Mouse (Mus musculus) stomach, postnatal 0 days (tissue): ENCODE measurements at regions not wholly inside any gene's neighbourhood (a gene's known extent, or its start where the extent isn't known, plus 50 kb on each side); places are given as distances from the start of the nearest gene placed in this dataset.

ENCODE experiments used
- CTCF ChIP-seq: IDR thresholded peaks from 2 replicates; pipeline ENCODE4 v1.5.1; 2016; ENCODE audit warnings: antibody characterized with exemption, low read depth, mild to moderate bottlenecking, moderate library complexity
- EP300 ChIP-seq: optimal IDR thresholded peaks from 2 replicates; pipeline ENCODE3; 2016; ENCODE audit warnings: antibody characterized with exemption

- TF ChIP-seq CTCF (no peak), EP300 (no peak)
Observed at GRCm38 (mm10) chr6:117678276-117678675, 162.7 kb upstream of the Zfp637 start.
